Mouse (Mus musculus) intestine, postnatal 0 days (tissue): ENCODE measurements at regions not wholly inside any gene's neighbourhood (a gene's known extent, or its start where the extent isn't known, plus 50 kb on each side); places are given as distances from the start of the nearest gene placed in this dataset.
"Not testable (repeated sequence)": the region's sequence is repeated elsewhere in the genome, so short reads cannot be mapped to it uniquely, and the experiment has no call there.

Source experiments
- ATAC-seq: fragments of 200-750 bp; cut with Nextera tagmentation; 2 replicates; pipeline ENCODE4 v1.8.0; 2017; ENCODE audit warnings: mild to moderate bottlenecking, moderate TSS enrichment, moderate library complexity
- H3K27ac ChIP-seq: fragments of 300-500 bp; sonication (generic); 2 replicates; pipeline ENCODE4 v1.5.1; 2014; ENCODE audit warnings: mild to moderate bottlenecking, low read depth, low read length, moderate library complexity
- H3K27me3 ChIP-seq: fragments of 300-500 bp; sonication (generic); replicated peaks from 2 replicates; pipeline ENCODE4 v1.6.1; 2014; ENCODE audit warnings: low read length, mixed read lengths; ENCODE audit not compliant: control insufficient read depth, insufficient read depth
- H3K36me3 ChIP-seq: fragments of 300-500 bp; sonication (generic); 2 replicates; pipeline ENCODE4 v1.6.1; 2014; ENCODE audit warnings: mild to moderate bottlenecking, moderate library complexity; ENCODE audit not compliant: control insufficient read depth, insufficient read depth
- H3K4me1 ChIP-seq: fragments of 300-500 bp; sonication (generic); replicated peaks from 2 replicates; pipeline ENCODE4 v1.6.1; 2014; ENCODE audit warnings: antibody characterized with exemption, low read length, mixed read lengths; ENCODE audit not compliant: control insufficient read depth, insufficient read depth
- H3K4me2 ChIP-seq: fragments of 300-500 bp; sonication (generic); replicated peaks from 2 replicates; pipeline ENCODE4 v1.6.1; 2014; ENCODE audit warnings: low read depth, mild to moderate bottlenecking, moderate library complexity
- H3K4me3 ChIP-seq: fragments of 300-500 bp; sonication (generic); 2 replicates; pipeline ENCODE4 v1.5.1; 2014; ENCODE audit warnings: low read depth, low read length
- H3K9ac ChIP-seq: fragments of 300-500 bp; sonication (generic); 2 replicates; pipeline ENCODE4 v1.6.1; 2014; ENCODE audit warnings: mild to moderate bottlenecking, low read depth, low read length
- H3K9me3 ChIP-seq: fragments of 300-500 bp; sonication (generic); 2 replicates; pipeline ENCODE4 v1.6.1; 2016; ENCODE audit warnings: mixed run types; ENCODE audit not compliant: control insufficient read depth
- CTCF ChIP-seq: sonication (generic); IDR thresholded peaks from 2 replicates; pipeline ENCODE4 v1.5.1; 2016; ENCODE audit warnings: low read depth, mild to moderate bottlenecking, control low read depth, antibody characterized with exemption, moderate library complexity
- WGBS: fragments of 180-500 bp; shearing (Covaris S2); extraction: QIAGEN DNeasy Blood & Tissue Kit; methylation state at CpG from one replicate; pipeline ENCODE4 v1.1.7; 2014; 5-methylcytosine and 5-hydroxymethylcytosine counted together

DNA sequence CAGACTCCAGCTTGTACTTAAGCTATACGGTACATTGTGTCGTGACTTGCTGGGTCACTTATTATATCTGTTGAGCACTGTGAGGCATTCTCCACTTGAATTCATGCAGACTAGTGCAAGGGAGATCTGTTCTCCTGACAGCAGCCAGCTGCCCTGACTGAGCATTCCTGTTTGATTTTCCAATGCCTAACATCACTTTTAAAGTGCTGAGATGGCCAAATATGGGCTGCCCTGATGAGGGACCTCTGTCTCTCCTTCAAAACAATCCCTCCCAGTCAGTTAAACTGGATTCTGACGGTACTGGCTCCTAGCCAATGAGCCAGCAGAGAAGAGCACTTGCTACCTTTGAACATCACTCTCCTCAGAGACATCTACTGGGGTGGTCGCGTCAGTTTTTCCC is 57.6 kb upstream of the Lekr1 start:
- Histone ChIP-seq H3K4me1 (peaks cover 7% of the 10 kb centered on the region), H3K4me2 (no peak overlapping the region), H3K4me3 (no peak overlapping the region), H3K9ac (no peak overlapping the region), H3K9me3 (no peaks in the 10 kb centered on the region), H3K36me3 (no peaks in the 10 kb centered on the region), H3K27ac (no peak overlapping the region), H3K27me3 (no peaks in the 10 kb centered on the region)
- TF ChIP-seq CTCF, result no peak
- no peak for ATAC-seq
- 49% methylated on average over 5 of the region's 5 CpGs for WGBS

DNA sequence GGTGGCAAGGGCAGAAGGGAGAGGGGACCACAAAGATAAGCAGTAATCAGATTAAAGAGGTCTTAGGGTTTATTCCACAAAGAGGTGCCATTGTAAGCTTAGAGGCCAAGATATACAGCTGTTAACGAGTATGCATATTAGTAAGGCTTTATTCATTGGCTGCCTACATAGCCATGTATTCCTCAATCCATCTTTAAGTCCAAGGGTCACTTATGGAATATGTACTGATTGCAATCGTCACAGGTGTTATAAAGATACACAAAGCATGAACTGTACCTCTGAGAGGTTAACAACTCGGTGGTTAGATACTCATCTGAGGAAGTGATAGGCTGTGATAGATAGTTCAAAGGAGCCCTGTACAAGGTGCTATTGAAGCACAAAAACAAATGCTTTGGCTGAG is 54.3 kb upstream of the Lekr1 start:
- no peaks in the 10 kb centered on the region for H3K36me3 ChIP-seq
- peaks cover 7% of the 10 kb centered on the region for H3K4me1 ChIP-seq
- TF ChIP-seq CTCF, result no peak
- H3K9ac ChIP-seq, result no peak overlapping the region
- no peaks in the 10 kb centered on the region for H3K9me3 ChIP-seq
- ATAC-seq, result peak; percentile 79
- WGBS, result 36% methylated on average over 3 of the region's 3 CpGs
- H3K27ac ChIP-seq, result no peak overlapping the region; the same call in 1 of the 2 replicates
- no peaks in the 10 kb centered on the region for H3K27me3 ChIP-seq
- no peak overlapping the region for H3K4me2 ChIP-seq
- no peak overlapping the region for H3K4me3 ChIP-seq

DNA sequence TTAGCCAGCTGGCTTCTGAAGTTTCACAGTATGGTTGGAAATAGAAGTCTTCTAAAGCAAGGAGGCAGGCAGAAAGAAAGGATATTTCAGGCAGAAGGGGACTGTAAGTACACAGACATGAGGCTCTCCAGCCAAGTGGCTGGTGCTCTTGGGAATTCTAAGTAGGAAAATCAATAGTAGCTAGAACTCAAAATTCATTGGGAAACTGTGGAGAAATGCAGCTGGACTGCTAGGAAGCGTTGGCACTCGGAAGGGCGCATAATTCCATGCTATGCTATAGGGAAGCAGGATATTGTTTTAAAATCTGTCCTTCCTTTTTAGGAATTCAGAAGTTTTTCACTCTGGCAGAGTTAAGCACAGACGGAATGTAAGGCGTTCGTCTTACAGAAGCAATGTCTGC is 53.6 kb upstream of the Lekr1 start:
- H3K9me3 ChIP-seq, result no peaks in the 10 kb centered on the region
- 65% methylated on average over 6 of the region's 6 CpGs for WGBS
- no peak overlapping the region for H3K4me2 ChIP-seq
- ATAC-seq, result no peak
- H3K36me3 ChIP-seq, result no peaks in the 10 kb centered on the region
- no peak overlapping the region for H3K4me3 ChIP-seq
- no peak overlapping the region for H3K27ac ChIP-seq
- TF ChIP-seq CTCF, result no peak
- H3K27me3 ChIP-seq, result no peaks in the 10 kb centered on the region
- H3K9ac ChIP-seq, result no peak overlapping the region
- peaks cover 7% of the 10 kb centered on the region for H3K4me1 ChIP-seq

- TF ChIP-seq CTCF, result no peak
- ATAC-seq, result no peak
- H3K27me3 ChIP-seq, result no peaks in the 10 kb centered on the region
- no peak overlapping the region for H3K4me2 ChIP-seq
- no peak overlapping the region for H3K4me3 ChIP-seq
- no peaks in the 10 kb centered on the region for H3K9me3 ChIP-seq
- no peak overlapping the region for H3K9ac ChIP-seq
- WGBS, result 62% methylated on average over 6 of the region's 6 CpGs
- H3K36me3 ChIP-seq, result no peaks in the 10 kb centered on the region
- H3K27ac ChIP-seq, result no peak overlapping the region
- peaks cover 8% of the 10 kb centered on the region for H3K4me1 ChIP-seq
These were observed 53.1 kb upstream of the Lekr1 start for GRCm38 (mm10) chr3:65612968-65613367.

- H3K36me3 ChIP-seq, H3K4me2 ChIP-seq, H3K9me3 ChIP-seq, H3K27ac ChIP-seq, ATAC-seq, H3K4me3 ChIP-seq, H3K27me3 ChIP-seq, H3K9ac ChIP-seq: not testable (repeated sequence)
- peaks cover 10% of the 10 kb centered on the region for H3K4me1 ChIP-seq
- WGBS, result 88% methylated on average over 8 of the region's 8 CpGs
These were observed 51.1 kb upstream of the Lekr1 start for GRCm38 (mm10) chr3:65614901-65615300.
